Mouse (Mus musculus) hindbrain, postnatal 0 days (tissue): ENCODE data around the gene Bod1l. TPM values are rescaled to one million over a fixed set of nuclear protein-coding genes. Genes with fewer than 3 reads are reported as not detected.

ENCODE experiments used
- ATAC-seq: fragments of 200-750 bp; cut with Nextera tagmentation; 2 replicates; pipeline ENCODE4 v1.8.0; 2017; ENCODE audit warnings: mild to moderate bottlenecking, moderate TSS enrichment, moderate library complexity
- DNase-seq: peaks from one replicate; pipeline ENCODE4 v3.0.0-alpha.2; 2015; ENCODE audit warnings: low spot score
- H3K27ac ChIP-seq: fragments of 300-500 bp; sonication (generic); 2 replicates; pipeline ENCODE4 v1.5.1; 2014; ENCODE audit warnings: mild to moderate bottlenecking
- H3K27me3 ChIP-seq: fragments of 300-500 bp; sonication (generic); 2 replicates; pipeline ENCODE4 v1.6.1; 2014; ENCODE audit warnings: low read length, mixed read lengths; ENCODE audit not compliant: insufficient read depth
- H3K36me3 ChIP-seq: fragments of 300-500 bp; sonication (generic); 2 replicates; pipeline ENCODE4 v1.6.1; 2014; ENCODE audit warnings: low read length, mixed read lengths; ENCODE audit not compliant: insufficient read depth
- H3K4me1 ChIP-seq: fragments of 300-500 bp; sonication (generic); 2 replicates; pipeline ENCODE4 v1.6.1; 2014; ENCODE audit warnings: antibody characterized with exemption, low read length, mixed read lengths; ENCODE audit not compliant: insufficient read depth
- H3K4me2 ChIP-seq: fragments of 300-500 bp; sonication (generic); 2 replicates; pipeline ENCODE4 v1.6.1; 2014; ENCODE audit warnings: low read depth, mild to moderate bottlenecking, low read length, moderate library complexity, mixed read lengths
- H3K4me3 ChIP-seq: fragments of 300-500 bp; sonication (generic); 2 replicates; pipeline ENCODE4 v1.5.1; 2014; ENCODE audit warnings: low read length
- H3K9ac ChIP-seq: fragments of 300-500 bp; sonication (generic); replicated peaks from 2 replicates; pipeline ENCODE4 v1.6.1; 2014; ENCODE audit warnings: mild to moderate bottlenecking, low read length, moderate library complexity, mixed read lengths
- H3K9me3 ChIP-seq: fragments of 300-500 bp; sonication (generic); 2 replicates; pipeline ENCODE4 v1.6.1; 2016; ENCODE audit warnings: low read length, mixed read lengths
- CTCF ChIP-seq: IDR thresholded peaks from 2 replicates; pipeline ENCODE4 v1.5.1; 2016; ENCODE audit warnings: antibody characterized with exemption, control low read depth, low read depth
- WGBS: fragments of 180-500 bp; shearing (Covaris S2); extraction: QIAGEN DNeasy Blood & Tissue Kit; methylation state at CpG from one replicate; pipeline ENCODE4 v1.1.7; 2014; 5-methylcytosine and 5-hydroxymethylcytosine counted together
- microRNA-seq, 2 experiments: library from miRNA; unstranded; fragments of <30 nt; microRNA quantifications; one replicate each; pipeline ENCODE4; 2016
- polyA plus RNA-seq: library from polyadenylated mRNA; unstranded; fragments of >200 nt; fragmentation: Nextera tagmentation; extraction: Ambion mirVana; gene quantifications from 2 replicates; pipeline ENCODE4 v1.2.1, GENCODE M21; 2015
- total RNA-seq: library from RNA; depleted of rRNA; stranded (reverse); fragments of >200 nt; gene quantifications from 2 replicates; pipeline ENCODE4 v1.2.3, GENCODE M21; 2014; rRNA removed

Gene Bod1l
- total and polyA plus RNA-seq, 2 experiments from 2014 or later: 14.0 to 29.5 TPM

DNA sequence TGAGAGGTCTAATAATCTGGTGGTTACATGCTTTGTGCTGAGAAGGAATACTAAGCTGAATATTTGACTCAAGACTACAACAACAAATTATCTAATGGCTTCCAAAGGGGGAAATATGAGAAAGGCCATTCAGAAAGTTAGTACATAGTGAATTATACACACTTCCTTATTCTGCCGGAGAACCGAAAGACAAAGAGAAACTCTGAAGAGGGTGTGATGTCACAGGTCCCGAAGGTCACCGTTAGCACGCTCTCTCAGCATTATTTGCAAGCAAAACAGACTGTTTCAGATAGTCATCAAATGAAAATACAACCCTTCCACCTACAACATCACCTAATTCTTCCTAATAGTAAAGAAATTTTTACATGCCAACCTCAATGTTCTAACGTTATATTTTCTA lies 105.3 kb downstream of the Bod1l start:
- no peak overlapping the region for H3K27ac ChIP-seq
- no peaks in the 10 kb centered on the region for H3K36me3 ChIP-seq
- no peak overlapping the region for H3K9ac ChIP-seq

More for the DNA sequence above, 105.3 kb downstream of the Bod1l start:
- Histone ChIP-seq H3K4me1 (no peaks in the 10 kb centered on the region), H3K27me3 (peaks cover 2% of the 10 kb centered on the region; the same call in 1 of the 2 replicates), H3K4me2 (no peak overlapping the region), H3K9me3 (no peaks in the 10 kb centered on the region), H3K4me3 (no peak overlapping the region)
- no peak for ATAC-seq
- DNase-seq: no peak
- WGBS: 71% methylated on average over 6 of the region's 6 CpGs
- TF ChIP-seq CTCF: no peak

Small RNA genes lying within 50 kb of the gene (microRNA-seq; reads per million reads assigned to microRNA genes)
- 0 reads per million in 2 experiments for gene Mir6414

Other genes starting within 250 kb of the Bod1l start
- gene Rab28, start 136.2 kb downstream of the Bod1l start, total RNA-seq: 39.2 and 45.5 TPM in 2 replicates
- gene Rab28, start 136.2 kb downstream of the Bod1l start, polyA plus RNA-seq: 46.0 and 50.1 TPM in 2 replicates
- not detected in 2 replicates for gene Nkx3-2, start 79.8 kb downstream of the Bod1l start, total RNA-seq
- gene Nkx3-2, start 79.8 kb downstream of the Bod1l start, polyA plus RNA-seq: not detected in 2 replicates
- 0.79 TPM in 1 of 2 replicates, not detected in the other for gene Gm16223, start 223.6 kb upstream of the Bod1l start, total RNA-seq
- gene Gm16223, start 223.6 kb upstream of the Bod1l start, polyA plus RNA-seq: not detected in 2 replicates